Mouse (Mus musculus): ENCODE measurements around the gene Tmem62.
A peak's percentile ranks its signal among the peaks of the same experiment; 100 is the strongest.
"Not testable (repeated sequence)": the region's sequence is repeated elsewhere in the genome, so short reads cannot be mapped to it uniquely, and the experiment has no call there.

Gene Tmem62

GRCm38 (mm10) chr2:120996607-120997006 is 19.8 kb downstream of the Tmem62 start:
- not testable (repeated sequence) for DNase-seq (ENCODE audit: low read depth, low spot score)

DNA sequence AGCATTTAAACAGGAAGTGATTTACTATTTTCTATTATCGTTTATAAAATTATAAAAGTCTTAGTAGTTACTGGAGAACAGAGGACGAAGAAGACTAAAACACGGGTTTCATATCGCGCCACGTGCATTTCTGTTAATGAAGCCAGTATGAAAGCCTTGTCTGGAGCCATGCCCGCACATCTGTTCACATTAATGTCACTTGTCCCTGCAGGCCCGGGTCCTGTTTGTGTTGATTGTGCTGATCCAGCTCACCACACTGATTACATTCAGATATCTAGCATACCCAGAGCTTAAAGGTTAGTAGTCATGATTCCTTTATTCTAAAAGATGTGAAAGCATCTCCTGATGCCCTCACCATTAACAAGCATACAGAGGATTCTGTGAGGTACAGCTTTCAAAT is 22.0 kb downstream of the Tmem62 start:
- DNase-seq (ENCODE audit: low read depth, low spot score) = no peak

- DNase-seq (ENCODE audit: low read depth, low spot score) = no peak
Observed at GRCm38 (mm10) chr2:121003586-121003985, 26.8 kb downstream of the Tmem62 start.

DNA sequence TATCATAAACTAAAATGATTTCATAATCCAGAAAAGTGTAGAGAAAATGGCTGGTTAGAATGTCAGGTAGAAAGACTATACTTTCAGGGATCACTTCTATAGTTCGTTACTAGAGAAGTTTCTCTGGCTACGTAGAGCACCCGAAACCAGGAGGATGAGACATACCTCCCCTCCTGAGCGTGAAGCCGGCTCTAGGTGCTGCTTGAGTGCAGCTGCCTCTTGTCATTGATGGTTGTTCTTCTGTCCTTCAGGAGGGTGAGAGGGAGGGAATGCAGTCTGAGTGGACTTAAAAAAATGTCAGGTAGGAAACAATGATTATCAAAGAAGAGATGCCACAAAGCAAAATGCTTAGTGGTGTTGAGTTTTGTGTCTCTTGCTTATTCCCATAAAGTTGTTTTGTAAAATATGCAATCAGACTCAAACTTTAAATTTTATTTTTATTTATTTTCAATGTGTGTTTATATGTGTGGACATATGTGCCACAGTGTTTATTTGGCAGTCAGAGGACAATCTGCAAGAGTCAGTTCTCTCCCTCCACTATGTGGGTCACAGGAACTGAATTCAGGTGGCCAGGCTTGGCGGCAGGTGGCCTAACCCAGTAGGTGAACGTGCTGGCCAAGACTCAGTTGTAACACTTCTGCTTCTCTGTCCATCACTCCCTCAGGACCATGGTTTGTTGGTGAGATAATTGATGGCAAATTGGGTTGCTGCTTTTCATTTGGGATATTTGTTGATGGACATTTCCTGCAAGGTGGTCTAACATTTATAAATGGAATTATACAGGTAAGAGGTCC is 27.4 kb downstream of the Tmem62 start:
- DNase-seq (ENCODE audit: low read depth, low spot score) = no peak

GRCm38 (mm10) chr2:121006986-121007385 is 30.2 kb downstream of the Tmem62 start:
- no peak for DNase-seq (ENCODE audit: low read depth, low spot score)

GRCm38 (mm10) chr2:121007925-121008663 is 31.3 kb downstream of the Tmem62 start, which contains the start of gene Ccndbp1:
Ccndbp1 (plus strand) TSS chr2:121008403.
- peak; percentile 78 for DNase-seq (ENCODE audit: low read depth, low spot score)

DNA sequence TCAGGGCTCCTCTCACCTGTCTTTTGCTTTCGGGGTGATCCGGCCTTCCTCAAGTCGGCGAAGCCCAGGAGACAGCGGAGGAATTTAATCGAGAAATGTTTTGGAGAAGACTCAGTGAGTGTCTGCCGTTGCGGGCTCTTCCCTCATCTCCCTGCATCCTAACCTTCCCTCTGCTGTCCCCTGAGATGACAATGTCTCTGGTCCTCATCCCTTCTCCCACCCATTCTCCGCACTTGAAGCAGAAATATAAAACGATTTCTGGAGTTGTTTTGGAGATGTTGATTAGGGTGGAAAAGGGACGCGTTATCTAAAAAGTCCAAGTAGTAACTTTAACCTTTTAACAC is 31.8 kb downstream of the Tmem62 start:
- no peak for DNase-seq (ENCODE audit: low read depth, low spot score)

GRCm38 (mm10) chr2:121009071-121009677 is 32.4 kb downstream of the Tmem62 start:
- no peak for DNase-seq (ENCODE audit: low read depth, low spot score)

GRCm38 (mm10) chr2:121012676-121013075 is 35.9 kb downstream of the Tmem62 start:
- DNase-seq (ENCODE audit: low read depth, low spot score) = no peak

- DNase-seq (ENCODE audit: low read depth, low spot score) = no peak
Observed at GRCm38 (mm10) chr2:121015507-121015906, 38.7 kb downstream of the Tmem62 start.

- DNase-seq (ENCODE audit: low read depth, low spot score) = no peak
Observed at GRCm38 (mm10) chr2:121016226-121016625, 39.4 kb downstream of the Tmem62 start.

GRCm38 (mm10) chr2:121017151-121017550 is 40.3 kb downstream of the Tmem62 start:
- DNase-seq (ENCODE audit: low read depth, low spot score) = no peak

DNA sequence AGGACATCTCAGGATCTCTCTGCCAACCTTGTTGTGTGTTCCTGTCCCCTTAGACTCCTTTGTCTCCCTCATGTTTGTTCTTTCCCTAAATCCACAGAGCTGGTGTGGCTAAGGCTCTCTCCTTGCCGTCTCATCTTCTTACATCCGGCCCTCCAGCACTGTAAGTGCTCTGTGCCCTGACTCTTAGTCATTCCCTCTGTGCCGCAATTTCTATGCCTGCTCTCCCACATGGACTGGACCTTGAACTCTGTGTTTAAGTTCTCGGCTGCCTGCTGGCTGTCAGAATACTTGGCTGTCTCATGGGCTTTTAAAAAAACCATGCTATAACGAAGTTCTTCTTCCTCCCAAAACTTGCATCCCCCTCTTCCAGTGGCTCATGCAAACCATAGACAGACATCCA is 46.1 kb downstream of the Tmem62 start:
- DNase-seq (ENCODE audit: low read depth, low spot score) = no peak

DNA sequence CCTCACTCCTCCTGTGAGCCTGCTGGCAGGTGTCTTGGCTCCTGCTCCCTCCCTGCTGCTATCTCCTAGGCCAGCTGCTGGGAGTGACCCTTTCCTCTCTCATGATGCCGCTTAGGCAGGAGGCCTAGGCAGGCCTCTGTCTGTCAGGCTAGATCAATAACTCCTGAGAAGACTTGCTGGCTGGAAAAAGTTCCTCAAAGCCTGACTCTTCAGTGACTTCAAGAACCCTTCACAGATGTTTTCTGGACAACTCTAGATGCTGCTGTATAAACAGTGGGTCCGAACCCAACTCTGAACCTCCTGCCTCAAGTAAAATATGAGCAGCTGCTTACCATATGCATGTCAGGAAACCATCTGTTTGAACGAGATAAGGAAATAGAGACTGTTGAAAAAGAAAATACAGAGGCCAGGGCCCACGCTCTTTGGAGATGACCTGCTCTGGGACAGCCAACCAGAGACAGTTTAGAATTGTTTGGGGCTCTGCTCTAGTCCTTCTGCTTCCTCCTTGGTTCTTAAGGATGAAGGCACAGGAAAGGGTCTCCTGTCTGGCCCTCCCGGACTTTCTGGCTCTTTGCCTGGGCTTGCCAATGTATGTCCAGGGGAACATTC is 60.0 kb downstream of the Tmem62 start, which contains the start of gene Epb42:
Epb42 (minus strand) TSS at position 340 of the 609 bp plus-strand sequence.
- no peak for DNase-seq (ENCODE audit: low read depth, low spot score)

DNA sequence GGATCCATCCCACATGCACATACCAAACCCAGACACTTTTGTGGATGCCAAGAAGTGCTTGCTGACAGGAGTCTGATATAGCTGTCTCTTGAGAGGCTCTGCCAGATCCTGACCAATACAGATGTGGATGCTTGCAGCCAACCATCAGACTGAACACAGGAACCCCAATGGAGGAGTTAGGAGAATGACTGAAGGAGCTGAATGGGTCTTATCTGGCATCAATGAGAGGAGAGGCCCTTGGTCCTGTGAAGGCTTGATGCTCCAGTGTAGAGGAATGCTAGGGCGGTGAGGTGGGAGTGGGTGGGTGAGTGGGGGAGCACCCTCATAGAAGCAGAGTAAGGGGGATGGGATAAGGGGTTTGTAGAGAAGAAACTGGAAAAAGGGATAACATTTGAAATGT is 62.0 kb downstream of the Tmem62 start:
- DNase-seq (ENCODE audit: low read depth, low spot score) = not testable (repeated sequence)

DNA sequence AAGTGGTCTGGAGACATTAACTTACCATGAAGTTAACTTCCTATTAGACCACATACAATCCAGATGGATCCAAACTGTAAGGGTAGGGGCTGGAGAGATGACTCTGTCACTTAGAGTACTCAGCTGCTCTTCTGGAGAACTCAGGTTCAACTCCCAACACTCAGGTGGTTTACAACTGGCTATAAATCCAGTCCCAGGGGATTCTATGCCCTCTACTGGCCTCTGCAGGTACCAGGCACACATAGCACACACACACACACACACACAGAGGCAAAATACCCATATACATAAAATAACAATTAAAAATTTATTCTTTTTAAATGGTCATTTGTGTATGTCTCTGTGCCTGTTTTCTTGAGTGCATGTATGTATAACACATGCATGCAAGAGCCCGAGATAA is 62.6 kb downstream of the Tmem62 start:
- DNase-seq (ENCODE audit: low read depth, low spot score) = no peak

GRCm38 (mm10) chr2:121041098-121041497 is 64.3 kb downstream of the Tmem62 start:
- DNase-seq (ENCODE audit: low read depth, low spot score) = peak; percentile 18

- no peak for DNase-seq (ENCODE audit: low read depth, low spot score)
Observed at GRCm38 (mm10) chr2:121045653-121046052, 68.8 kb downstream of the Tmem62 start.

DNA sequence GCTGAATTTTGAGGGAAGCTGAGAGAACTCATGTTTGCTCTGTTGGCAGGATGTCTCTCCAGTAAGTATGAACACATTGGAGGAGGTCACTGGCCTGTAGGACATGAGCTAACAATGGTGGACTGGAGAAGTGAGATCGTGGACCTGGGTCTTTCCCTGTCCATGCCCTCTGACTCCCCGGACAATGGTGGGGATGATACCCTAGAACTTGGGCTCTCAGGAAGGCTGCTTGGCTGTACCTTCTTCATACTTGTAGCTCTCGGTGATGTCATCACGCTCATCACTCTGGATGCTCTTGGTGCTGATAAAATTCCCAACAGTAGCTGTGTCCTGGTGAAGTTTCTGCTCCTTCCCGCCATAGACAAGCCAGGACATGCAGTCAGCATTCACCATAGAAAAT is 75.4 kb downstream of the Tmem62 start:
- DNase-seq (ENCODE audit: low read depth, low spot score) = no peak

DNA sequence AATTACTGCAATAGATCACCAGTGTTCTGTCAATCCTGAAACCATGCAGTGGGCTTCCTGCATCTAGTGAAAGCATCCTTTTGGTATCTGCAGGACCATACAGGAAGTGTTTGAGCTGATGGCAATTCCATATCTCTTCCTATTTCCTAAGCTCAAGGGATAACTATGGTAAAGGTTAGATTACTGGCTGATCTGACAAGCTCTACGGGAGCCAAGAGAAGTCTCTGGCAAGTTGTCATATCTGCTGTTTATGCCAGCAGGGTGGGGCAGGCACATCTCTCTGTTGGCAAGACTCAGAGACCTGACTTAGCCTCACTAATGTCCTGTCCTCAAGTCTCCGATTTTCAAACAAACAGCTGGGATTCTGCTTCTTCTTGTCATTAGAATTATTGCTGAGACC is 77.2 kb downstream of the Tmem62 start:
- DNase-seq (ENCODE audit: low read depth, low spot score) = no peak

GRCm38 (mm10) chr2:121055915-121056314 is 79.1 kb downstream of the Tmem62 start:
- no peak for DNase-seq (ENCODE audit: low read depth, low spot score)
